Mouse (Mus musculus) lung, embryonic 16.5 days (tissue): Measurements from ENCODE around the gene Mvd. TPM values are rescaled to one million over a fixed set of nuclear protein-coding genes. Genes with fewer than 3 reads are reported as not detected.

Experiments
- ATAC-seq: fragments of 200-750 bp; cut with Nextera tagmentation; 2 replicates; pipeline ENCODE4 v1.8.0; 2017; ENCODE audit warnings: low read depth, mild to moderate bottlenecking, moderate library complexity
- H3K27ac ChIP-seq: fragments of 300-500 bp; sonication (generic); 2 replicates; pipeline ENCODE4 v1.5.1; 2014; ENCODE audit warnings: mild to moderate bottlenecking, control low read depth, low read length
- H3K27me3 ChIP-seq: fragments of 300-500 bp; sonication (generic); 2 replicates; pipeline ENCODE4 v1.6.1; 2014; ENCODE audit warnings: low read depth, low read length, mixed read lengths; ENCODE audit not compliant: control insufficient read depth, insufficient read depth
- H3K36me3 ChIP-seq: fragments of 300-500 bp; sonication (generic); 2 replicates; pipeline ENCODE4 v1.6.1; 2014; ENCODE audit warnings: low read length; ENCODE audit not compliant: control insufficient read depth, insufficient read depth
- H3K4me1 ChIP-seq: fragments of 300-500 bp; sonication (generic); replicated peaks from 2 replicates; pipeline ENCODE4 v1.6.1; 2014; ENCODE audit warnings: low read length, mixed read lengths; ENCODE audit not compliant: control insufficient read depth, insufficient read depth
- H3K4me2 ChIP-seq: fragments of 300-500 bp; sonication (generic); 2 replicates; pipeline ENCODE4 v1.6.1; 2014; ENCODE audit warnings: low read depth, low read length, control low read depth
- H3K4me3 ChIP-seq: fragments of 300-500 bp; sonication (generic); 2 replicates; pipeline ENCODE4 v1.5.1; 2014; ENCODE audit warnings: mild to moderate bottlenecking, low read length, control low read depth
- H3K9ac ChIP-seq: fragments of 300-500 bp; sonication (generic); 2 replicates; pipeline ENCODE4 v1.6.1; 2014; ENCODE audit warnings: low read length, control low read depth
- H3K9me3 ChIP-seq: fragments of 300-500 bp; sonication (generic); 2 replicates; pipeline ENCODE4 v1.6.1; 2016; ENCODE audit warnings: low read length; ENCODE audit not compliant: control insufficient read depth
- WGBS: fragments of 180-500 bp; shearing (Covaris S2); extraction: QIAGEN DNeasy Blood & Tissue Kit; methylation state at CpG from one replicate; pipeline ENCODE4 v1.1.7; 2014; 5-methylcytosine and 5-hydroxymethylcytosine counted together
- polyA plus RNA-seq: library from polyadenylated mRNA; unstranded; fragments of >200 nt; fragmentation: Nextera tagmentation; extraction: Ambion mirVana; gene quantifications from 2 replicates; pipeline ENCODE4 v1.2.1, GENCODE M21; 2015

Mvd gene
- polyA plus RNA-seq, 1 experiment from 2014 or later: 20.6 TPM

DNA sequence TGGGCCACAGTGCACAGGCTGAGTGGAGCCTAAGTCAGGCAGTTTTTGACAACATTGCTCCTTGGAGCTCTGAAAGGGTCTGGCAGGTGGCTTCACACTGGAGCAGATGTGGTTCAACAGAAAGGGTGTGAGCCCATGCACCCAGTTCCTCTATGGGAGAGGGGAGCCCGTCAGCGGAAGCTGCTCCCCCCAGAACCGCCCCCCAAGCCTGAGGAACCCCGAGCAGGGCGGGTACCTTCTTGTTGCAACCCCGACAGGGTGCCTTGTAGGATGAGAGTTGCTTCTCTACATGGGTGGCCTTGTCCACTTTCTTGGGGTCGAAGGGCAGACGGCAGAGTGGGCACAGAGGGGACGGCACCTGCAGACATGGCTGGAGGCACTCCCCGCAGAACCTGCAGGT, 26.7 kb upstream of the Mvd start:
- Histone ChIP-seq H3K9me3 (no peaks in the 10 kb centered on the region), H3K4me3 (no peak overlapping the region), H3K9ac (no peak overlapping the region), H3K27ac (no peak overlapping the region), H3K27me3 (no peaks in the 10 kb centered on the region), H3K4me1 (peaks cover 5% of the 10 kb centered on the region), H3K36me3 (peaks cover 14% of the 10 kb centered on the region), H3K4me2 (no peak overlapping the region)
- WGBS: 79% methylated on average over 10 of the region's 10 CpGs
- no peak for ATAC-seq

DNA sequence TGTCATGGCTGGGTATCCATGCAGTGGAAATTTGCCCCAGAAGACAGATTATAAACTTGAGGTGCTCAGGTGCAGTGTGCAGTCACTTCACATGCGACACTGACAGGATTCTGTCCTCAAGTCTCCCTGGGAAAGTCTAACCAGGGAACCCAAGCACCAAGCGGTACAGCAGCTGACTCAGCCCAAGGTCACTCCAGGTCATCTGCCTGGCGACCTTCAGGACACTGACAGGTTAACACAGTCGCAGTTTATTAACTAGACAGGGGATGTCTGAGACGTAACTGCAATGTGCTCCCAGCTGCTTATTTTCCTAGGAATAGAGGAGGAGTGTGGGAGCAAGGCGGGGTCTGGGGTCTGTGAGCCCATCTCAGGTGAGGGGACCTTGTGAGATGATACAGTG, 26.2 kb upstream of the Mvd start:
- WGBS: 80% methylated on average over 6 of the region's 6 CpGs
- peaks cover 14% of the 10 kb centered on the region for H3K36me3 ChIP-seq
- no peak for ATAC-seq
- H3K4me3 ChIP-seq: no peak overlapping the region
- H3K4me1 ChIP-seq: no peaks in the 10 kb centered on the region; the same call in 1 of the 2 replicates
- H3K27me3 ChIP-seq: no peaks in the 10 kb centered on the region
- H3K9me3 ChIP-seq: no peaks in the 10 kb centered on the region
- H3K9ac ChIP-seq: no peak overlapping the region
- no peak overlapping the region for H3K4me2 ChIP-seq
- no peak overlapping the region for H3K27ac ChIP-seq

DNA sequence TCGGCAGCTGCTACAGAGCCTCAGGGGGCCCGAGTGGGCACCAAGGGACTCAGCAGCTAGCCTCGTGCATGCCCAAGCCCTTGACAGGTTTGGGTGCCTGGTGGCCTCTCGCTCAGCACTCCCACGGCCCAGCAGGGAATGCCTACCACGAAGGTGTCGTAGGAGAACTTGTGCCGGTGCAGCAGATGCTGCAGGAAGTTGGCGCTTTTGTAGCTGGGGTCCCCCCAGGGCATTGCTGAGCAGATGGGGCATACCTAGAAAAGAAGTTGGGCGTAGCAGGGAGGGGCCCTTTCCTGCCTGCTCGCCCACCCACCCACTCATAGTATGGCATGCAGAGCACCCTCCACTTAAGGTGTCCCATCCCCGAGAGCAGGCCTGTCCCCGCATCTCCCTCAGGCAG, 24.6 kb upstream of the Mvd start:
- H3K9me3 ChIP-seq: no peaks in the 10 kb centered on the region
- ATAC-seq: no peak
- WGBS: 89% methylated on average over 13 of the region's 13 CpGs
- H3K4me3 ChIP-seq: no peak overlapping the region
- peaks cover 9% of the 10 kb centered on the region for H3K4me1 ChIP-seq
- no peak overlapping the region for H3K27ac ChIP-seq
- H3K36me3 ChIP-seq: peaks cover 14% of the 10 kb centered on the region
- no peak overlapping the region for H3K9ac ChIP-seq
- H3K27me3 ChIP-seq: no peaks in the 10 kb centered on the region
- H3K4me2 ChIP-seq: no peak overlapping the region

DNA sequence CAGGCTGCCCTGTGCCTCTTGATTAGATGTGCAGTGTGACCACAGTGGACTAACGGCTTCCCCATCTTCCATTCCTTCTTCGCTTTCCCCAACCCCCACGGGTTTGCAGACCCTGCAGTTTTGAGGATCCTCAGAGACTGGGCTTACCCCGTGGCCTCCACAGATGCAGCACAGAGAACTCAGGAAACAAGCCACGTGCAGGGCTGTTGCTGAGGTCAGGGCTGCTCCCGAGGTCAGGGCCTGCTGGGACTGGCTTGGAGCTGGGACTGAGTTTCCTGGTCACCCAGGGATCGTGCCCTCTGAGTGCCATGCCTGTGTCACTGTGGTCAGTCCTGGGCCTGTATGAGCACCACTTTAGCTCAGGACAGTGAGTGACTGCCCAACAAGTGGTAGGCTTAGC, 21.8 kb upstream of the Mvd start:
- Histone ChIP-seq H3K9ac (no peak overlapping the region), H3K27ac (no peak overlapping the region), H3K4me3 (no peak overlapping the region), H3K4me1 (peaks cover 16% of the 10 kb centered on the region), H3K9me3 (no peaks in the 10 kb centered on the region), H3K4me2 (no peak overlapping the region), H3K36me3 (peaks cover 12% of the 10 kb centered on the region), H3K27me3 (peaks cover 20% of the 10 kb centered on the region)
- ATAC-seq: no peak
- WGBS: 68% methylated on average over 7 of the region's 7 CpGs

DNA sequence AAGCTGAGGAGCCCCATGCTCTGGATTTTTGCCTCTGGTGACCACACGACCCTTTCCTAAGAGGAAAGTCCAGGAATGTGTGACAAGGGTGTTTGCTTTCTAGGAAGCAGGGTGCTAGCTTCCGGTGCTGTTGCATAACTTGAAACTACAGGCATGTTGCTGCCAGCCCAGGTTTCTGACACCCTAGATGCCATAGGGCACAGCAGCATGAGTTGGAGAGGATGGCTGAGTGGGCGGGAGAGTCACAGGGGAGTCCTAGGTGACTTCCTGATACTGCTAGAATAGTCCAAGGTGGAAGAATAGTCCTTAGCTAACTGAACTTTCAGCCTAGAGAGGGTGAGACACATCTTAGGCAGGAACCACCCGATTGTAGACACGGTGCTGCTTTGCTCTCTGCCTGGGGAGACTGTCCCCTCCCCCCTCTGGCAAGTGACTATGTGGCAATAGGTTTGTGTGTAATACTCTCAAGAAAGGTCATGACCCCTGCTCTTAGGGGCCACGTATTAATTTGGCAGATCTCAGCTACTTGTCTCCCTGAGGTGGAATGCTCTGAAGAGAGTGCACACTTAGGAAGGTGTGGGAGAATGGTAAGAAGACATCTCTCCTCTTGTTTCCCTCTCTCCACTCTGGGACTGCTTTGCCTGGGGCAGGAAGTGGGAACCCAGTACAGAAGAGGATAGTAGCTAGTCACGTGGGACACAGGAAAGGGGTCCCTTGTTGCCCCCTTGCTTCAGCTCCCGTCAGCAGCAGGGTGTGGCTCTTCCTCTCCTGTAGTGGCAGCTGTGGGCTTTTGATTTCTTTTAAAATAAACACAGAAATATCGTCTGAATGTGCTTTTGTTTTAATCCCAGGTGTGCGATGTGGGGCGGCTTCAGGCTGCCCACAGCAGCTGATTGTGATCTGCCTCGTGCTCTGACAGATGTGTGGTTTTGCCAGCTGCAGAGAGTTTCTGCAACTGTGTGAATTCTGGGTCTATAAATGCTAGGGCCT, 20.7 kb upstream of the Mvd start:
- no peak overlapping the region for H3K4me3 ChIP-seq
- ATAC-seq: peak; percentile 21; the same call in 1 of the 2 replicates
- no peak overlapping the region; the same call in 1 of the 2 replicates for H3K4me2 ChIP-seq
- peaks cover 16% of the 10 kb centered on the region for H3K4me1 ChIP-seq
- 24% methylated on average over 12 of the region's 12 CpGs for WGBS
- H3K9ac ChIP-seq: no peak overlapping the region
- H3K27me3 ChIP-seq: peaks cover 25% of the 10 kb centered on the region
- H3K9me3 ChIP-seq: no peaks in the 10 kb centered on the region
- peaks cover 12% of the 10 kb centered on the region for H3K36me3 ChIP-seq
- peak overlapping the region; percentile 42; the same call in 1 of the 2 replicates for H3K27ac ChIP-seq

DNA sequence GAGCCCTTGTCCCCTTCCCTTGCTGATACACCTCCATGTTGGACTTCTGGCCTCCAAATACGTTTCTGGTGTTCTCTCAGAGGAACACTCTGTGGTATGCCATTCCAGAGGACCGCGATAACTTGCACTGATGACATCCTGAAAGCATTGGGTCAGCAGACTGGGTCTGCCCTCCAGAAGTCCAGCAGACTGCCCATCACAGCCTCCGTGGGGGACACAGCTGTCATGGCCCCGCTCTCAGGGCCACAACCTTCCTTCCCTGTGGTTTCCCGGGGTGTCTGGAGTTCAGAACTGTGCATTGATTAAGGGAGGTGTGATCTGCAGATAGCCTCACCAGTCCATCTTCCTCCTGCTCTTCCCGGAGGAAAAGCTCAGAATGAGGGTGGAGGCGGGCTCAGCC, 19.3 kb upstream of the Mvd start:
- Histone ChIP-seq H3K4me3 (no peak overlapping the region), H3K4me1 (peaks cover 16% of the 10 kb centered on the region), H3K9ac (no peak overlapping the region), H3K9me3 (no peaks in the 10 kb centered on the region), H3K36me3 (peaks cover 7% of the 10 kb centered on the region), H3K27me3 (peaks cover 28% of the 10 kb centered on the region), H3K27ac (no peak overlapping the region), H3K4me2 (no peak overlapping the region)
- WGBS: 55% methylated on average over 8 of the region's 8 CpGs
- ATAC-seq: no peak

DNA sequence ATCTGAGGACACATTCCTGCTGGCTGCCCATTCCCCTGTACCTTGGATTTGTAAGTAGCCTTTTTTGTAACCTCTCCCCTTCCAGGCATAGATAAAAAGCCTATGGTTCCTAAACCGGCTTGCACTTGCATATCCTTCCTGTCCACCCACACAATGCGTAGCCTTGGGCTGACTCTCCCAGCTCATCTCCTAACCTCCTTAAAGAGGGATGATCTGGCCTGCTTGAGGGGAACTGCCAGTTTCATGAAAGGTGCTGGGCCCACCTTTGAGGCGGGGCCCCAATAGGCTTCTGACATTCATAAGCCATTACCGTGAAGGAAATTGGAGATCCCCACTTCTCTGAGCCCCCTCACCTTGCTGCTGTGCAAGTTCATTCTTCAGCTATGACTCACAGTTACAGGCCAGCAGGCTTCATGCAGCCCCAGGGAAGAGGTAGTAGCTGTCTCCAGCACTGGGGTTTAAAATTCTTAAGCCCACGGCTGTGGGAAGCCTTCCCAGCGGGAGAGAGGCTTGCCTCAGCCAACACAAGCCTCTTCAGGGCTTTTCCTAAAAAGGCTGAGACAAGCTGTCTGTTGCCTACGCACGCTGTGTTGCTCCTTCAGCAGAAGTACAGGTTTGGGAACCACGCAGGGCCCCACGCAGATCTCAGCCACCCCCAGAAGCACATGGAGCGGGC, 18.4 kb upstream of the Mvd start:
- H3K4me1 ChIP-seq: peaks cover 16% of the 10 kb centered on the region
- H3K27ac ChIP-seq: no peak overlapping the region
- ATAC-seq: no peak
- H3K27me3 ChIP-seq: peaks cover 30% of the 10 kb centered on the region
- 57% methylated on average over 11 of the region's 11 CpGs for WGBS
- no peak overlapping the region for H3K4me3 ChIP-seq
- H3K36me3 ChIP-seq: peaks cover 3% of the 10 kb centered on the region
- no peaks in the 10 kb centered on the region for H3K9me3 ChIP-seq
- no peak overlapping the region for H3K9ac ChIP-seq
- no peak overlapping the region for H3K4me2 ChIP-seq

DNA sequence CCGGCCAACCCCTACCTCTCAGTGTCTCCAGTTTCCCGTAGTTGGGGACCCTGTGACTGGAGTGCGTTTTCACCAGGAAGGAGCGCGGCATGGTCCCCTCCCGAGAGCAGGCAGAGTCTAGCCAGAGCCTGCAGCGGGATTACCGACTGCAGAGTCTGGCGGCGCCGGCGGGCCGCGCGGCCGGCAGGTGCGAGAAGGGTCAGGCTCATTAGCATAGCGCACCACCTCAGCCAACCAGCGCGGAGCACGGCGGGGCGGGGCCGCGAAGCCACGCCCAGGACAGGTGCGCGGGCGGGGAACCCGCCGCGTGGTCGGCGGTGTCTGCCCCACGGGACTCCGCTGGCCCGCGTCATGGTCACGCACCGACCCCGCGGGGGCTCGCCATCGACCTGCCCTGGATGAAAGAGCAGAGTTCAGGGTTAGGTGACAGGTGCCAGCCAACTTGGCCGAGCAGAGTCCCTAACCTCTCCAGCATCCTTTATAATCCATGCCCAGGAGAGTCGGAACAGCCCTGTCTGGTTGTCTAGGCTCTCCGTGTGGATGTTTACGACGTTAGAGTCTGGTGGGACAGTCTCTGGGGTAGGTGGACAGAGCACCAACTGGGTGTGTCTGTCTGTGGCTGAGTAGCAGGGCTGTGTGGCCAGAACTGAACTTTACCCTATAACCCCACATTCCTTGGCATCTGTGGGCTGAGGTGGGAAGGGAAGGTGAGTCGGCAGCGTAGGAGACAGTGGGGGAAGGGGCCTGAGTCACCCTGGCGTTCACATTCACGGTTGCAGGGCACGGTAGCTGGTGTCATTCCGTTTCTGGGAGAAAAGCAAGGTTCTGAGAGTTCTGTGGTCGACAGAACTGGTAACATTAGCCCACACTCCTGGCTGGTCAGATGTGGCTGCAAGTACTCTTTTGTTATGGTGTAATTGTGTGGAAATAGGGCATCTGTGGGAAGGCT, 17.6 kb upstream of the Mvd start, which contains the start of gene Snai3:
Gene Snai3 (minus strand): TSS at position 210 of the 949 bp plus-strand sequence.
- no peaks in the 10 kb centered on the region for H3K9me3 ChIP-seq
- peak within 1 kb of the TSS; percentile 29 for H3K4me3 ChIP-seq
- H3K27ac ChIP-seq: no peak within 1 kb of the TSS
- peak within 1 kb of the TSS; percentile 47 for H3K4me2 ChIP-seq
- H3K36me3 ChIP-seq: peaks cover under 1% of the 10 kb centered on the region
- 1% methylated on average over 53 of the region's 56 CpGs for WGBS
- H3K4me1 ChIP-seq: peaks cover 16% of the 10 kb centered on the region
- peaks cover 30% of the 10 kb centered on the region for H3K27me3 ChIP-seq
- peak within 1 kb of the TSS; percentile 8; the same call in 1 of the 2 replicates for H3K9ac ChIP-seq
- peak; percentile 88 for ATAC-seq
